Mouse (Mus musculus) B cell, adult 2 months (primary cell): ENCODE data around the gene Tbx15.

Experiments
- DNase-seq, 2 experiments: peaks; one replicate each; pipeline ENCODE4 v3.0.0; 2022

Tbx15 gene

DNA sequence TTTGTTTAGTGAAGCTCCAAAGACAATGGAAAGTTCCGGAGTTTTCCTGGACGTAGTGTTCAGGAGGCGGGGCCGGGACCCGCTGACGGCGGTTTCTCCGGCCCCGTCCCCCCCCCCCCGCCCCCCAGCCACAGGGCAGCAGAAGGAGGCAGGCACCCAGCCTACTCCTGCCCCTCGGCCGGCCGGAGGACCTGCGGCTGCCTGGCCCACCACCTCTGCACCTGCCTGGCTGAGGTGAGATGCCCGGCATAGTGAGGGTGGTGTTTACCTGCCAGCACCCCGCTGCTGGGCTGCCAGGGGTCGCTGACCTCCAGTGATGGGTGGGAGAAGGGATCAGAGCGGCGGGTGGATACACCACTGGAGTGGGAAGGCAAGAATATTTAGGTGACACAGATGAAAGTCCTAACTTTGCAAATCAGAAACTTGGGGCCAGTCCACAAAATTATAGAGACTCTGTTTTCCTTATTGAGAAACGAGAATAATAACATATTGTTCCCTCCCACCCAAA, at the start of gene Tbx15:
Tbx15 (plus strand) TSS at position 169 of the 508 bp plus-strand sequence.
- no peak for DNase-seq

DNA sequence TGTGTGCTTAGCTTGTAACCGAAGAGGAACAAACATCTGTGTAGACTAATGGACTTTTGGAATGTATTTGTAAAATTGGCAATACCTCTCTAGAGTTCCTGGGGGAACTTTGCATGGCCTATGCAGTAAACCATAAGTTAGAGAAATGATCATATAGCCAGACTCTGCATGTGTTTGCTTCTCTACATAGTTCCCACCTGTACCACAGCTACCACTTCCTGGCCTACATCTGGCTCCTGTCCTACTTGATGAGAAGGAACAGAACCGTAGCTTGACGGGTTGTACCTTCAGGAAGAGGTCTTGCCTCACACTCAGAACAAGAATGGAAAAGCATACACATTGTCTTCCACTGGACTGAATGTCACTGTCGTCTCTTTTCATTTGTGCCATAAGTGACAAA, 46.6 kb upstream of the Tbx15 start:
- no peak for DNase-seq

DNA sequence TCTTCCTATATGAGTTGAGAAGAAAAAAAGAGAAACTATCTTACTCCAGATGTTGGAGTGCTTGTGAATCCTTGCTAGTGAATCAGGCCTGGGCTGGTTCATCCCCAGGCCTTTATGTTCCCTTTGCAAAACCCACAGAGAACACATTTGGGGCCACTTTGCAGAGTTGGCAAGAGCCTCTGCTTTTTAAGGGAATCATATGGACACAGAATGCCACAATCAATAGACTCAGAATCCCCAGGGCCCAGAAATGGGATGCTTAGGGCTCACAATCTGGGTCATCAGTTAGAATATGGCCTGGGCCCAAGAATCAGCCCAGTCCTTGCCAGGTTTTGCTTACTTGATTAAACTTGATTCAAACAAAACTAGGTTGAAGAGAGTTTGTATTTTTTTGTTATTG, 36.9 kb upstream of the Tbx15 start:
- no peak for DNase-seq

DNA sequence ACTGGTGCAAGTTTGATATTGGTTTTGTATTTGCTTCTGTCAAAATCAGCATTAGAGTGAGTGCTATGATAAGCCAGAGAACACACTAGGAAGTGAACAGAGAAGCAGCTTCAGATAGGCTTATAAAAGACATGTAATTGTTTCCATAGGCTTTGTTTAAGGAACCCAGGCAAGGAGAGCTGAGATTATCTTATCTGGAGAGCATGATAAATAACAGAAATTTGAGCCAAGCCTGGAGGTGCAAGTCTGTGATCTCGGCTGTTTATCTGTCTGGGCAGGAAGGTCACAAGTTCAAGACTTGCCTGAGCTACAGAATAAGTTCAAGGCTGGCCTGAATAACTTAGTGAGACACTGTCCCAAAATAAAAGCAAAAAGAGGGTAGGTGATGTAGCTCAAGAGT, 31.8 kb upstream of the Tbx15 start:
- DNase-seq: no peak

DNA sequence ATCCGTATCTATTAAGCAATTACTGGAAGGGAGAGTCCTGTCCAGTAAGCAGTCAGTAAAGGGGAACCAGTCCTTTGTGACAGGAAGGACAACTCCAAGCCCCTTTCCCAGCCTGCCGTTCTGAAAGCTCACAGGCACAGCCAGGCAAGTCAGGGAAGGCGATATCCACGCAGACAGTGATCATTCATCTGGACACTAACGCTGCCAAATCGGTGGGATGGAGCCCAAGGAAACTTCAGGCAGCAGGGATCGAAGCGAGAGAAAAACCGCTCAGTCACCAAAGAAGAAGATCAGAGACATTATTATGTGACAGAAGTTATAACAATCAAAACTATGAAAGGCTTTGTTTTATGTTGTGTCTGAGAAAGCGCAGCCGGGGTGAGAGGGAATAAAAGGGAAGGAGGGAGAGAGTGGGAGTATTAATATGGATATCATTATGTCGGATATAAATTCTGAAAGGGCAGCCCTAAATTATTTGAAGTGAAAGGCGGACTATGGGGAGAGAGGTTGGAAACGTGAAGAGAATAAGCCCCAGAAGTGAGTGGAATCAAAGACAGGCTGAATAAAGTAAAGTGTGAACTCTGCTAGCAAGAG, 29.0 kb upstream of the Tbx15 start:
- DNase-seq: no peak

DNA sequence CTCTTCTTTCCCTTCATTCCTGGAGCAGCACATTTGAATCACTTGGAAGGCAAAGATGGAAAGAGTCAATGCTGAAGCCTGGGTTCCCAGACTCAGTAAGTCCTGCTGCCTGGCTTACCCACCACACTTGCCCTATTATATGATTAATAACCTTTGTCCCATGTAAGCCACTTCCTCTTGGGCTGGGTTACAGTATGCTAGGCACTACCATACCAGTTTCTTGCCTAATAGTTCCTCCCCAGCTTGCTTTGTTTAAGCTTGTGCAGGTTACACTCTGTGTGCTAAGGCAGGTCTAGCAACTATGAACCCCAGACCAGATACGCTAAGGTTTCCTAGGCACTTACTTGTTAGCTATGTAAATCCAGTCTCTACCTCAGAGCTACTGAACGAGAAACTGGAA, 12.4 kb upstream of the Tbx15 start:
- DNase-seq: no peak

DNA sequence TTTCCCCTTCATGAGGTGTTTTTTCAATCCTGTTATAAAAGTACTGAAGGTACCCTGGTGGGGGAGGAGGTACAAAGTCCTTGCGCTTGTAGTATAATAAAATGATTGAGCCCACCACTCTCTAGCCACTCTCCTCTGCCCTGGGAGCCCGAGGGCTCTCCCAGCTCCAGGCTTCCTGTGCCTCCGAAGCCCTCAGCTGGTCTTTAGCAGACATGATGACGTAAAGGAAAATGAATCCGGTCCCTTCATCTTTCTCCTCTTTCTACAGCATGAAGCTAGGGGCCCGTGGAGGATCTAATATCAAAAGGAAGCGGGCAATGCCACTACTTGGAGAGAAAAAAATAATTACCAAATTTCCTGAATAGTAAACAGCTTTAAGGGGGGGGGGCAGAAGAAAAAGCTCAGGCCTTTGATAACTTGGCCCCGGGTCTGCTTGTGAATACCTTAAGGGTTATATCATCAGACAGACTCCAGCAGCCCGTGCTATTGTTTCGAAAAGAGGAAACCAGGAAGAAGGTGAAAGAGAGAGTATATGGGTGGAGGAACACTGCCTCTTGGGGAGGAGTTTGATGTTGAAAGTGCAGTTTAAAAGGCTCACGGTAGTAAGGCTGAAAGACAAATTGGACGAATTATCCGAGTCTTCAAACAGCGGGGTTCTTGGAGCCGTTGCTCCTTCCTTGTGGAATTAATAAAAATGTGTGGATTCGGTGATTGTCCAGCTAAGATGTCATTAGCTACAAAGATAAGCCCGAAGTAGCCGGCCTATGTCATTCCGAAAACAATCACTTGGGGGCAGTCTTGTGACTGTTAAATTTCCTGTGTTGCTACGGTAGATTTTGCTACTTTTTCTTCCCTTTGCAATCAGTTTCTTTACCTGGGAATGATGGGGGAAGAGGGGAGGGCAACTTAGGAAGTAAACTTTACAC, 6.5 kb upstream of the Tbx15 start:
- DNase-seq: peak; percentile 61 to 64

DNA sequence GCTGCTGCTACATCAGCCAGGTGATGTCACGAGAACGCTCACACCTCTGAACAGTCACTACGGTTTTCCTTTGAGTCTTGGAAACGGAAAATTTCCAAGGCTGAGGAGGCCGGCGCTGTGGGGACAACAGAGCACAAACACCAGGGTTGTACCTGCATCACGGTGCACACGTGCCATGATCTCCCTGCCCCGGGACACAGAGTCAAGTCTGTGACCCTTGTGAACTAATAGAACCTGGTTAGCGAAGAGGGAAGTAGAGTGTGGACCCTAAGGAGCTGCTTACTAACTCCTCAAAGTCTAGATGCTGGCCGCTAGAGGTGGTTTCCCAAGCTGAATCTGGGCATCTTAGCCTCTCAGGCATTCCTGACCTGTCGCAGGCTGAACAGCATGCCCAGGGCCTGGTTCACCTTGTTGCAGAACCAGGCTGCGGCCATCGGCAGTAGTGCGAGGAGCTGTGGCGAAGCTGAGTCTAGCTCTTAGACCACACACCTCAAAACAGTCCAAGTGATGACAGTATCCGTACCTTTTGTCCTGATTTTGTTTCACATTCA, 5.8 kb upstream of the Tbx15 start:
- no peak for DNase-seq

DNA sequence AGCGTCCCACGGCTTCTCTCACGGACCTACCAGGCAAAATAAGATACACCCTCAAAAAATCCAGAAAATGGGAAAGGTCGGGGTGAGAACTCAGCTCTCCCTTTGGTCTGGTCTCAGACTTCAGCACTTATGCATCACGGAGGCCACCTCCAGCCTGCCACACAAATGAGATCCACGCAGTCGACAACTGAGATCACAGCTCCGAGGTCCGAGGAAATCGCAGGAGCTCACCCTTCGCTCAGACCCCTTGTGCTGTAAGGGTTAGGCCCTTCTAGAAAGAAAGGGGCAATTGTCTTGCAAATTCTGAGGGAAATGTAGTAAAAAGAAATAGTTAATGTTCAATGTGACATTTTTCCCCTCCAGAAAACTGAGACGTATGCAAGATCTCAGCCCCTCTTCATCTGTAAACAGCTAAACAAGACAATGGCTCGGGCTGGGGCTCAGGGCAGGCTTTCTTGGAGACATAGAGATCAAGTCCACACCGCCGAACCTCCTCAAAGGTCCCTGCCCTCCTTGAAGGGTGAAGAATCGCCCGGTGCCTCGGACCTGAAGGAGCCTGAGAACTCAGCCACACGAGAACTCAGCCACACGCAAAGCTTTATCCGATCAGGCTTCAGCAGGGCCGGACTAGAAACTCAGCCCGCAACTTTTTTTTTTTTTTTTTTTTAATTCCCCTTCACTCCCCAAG, 4.9 kb upstream of the Tbx15 start:
- no peak for DNase-seq

DNA sequence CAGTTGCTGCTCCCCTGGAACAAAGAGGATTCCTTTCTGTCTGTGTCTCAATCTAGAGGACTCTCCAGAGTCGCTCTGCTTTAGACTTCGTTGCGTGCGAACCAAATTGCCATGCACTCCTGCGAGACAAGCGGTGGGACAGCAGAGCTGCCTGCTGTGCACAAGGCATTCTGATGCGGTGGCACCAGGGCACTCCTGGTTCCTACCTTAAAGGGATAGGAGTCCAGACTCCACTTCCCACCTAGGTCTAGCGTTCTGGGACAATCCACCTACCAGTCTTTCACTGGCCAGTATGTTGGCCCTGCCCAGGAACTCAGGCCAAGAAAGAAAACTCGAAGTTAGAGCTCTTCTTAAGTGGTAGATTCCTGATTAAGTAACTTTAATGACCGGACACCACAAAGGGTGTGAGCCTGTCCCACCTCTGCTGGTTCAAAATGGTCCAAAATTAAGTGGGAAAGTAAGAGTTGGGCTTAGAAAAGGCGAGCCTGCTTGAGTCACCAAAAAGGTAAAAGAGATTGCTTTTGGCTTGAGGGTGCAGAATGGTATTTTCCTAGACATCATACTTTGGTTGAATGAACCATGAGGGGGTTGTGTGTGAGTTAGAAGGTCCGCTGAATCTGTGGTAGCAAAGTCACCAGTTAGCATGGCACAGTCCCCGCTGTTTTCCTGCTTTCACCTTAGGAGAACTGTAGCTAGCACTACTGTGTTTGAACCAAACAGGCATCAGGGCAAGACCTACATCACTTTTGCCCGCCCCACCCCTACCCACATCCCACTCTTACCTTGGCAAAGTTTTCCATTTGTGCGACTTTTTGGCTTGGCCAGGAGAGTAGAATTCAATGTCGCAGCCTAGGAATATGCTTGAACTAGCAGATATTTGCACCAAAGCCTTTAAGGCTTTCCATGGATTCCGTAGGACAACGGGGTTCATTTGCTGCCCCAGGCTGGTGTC, 4.1 kb upstream of the Tbx15 start:
- no peak for DNase-seq

DNA sequence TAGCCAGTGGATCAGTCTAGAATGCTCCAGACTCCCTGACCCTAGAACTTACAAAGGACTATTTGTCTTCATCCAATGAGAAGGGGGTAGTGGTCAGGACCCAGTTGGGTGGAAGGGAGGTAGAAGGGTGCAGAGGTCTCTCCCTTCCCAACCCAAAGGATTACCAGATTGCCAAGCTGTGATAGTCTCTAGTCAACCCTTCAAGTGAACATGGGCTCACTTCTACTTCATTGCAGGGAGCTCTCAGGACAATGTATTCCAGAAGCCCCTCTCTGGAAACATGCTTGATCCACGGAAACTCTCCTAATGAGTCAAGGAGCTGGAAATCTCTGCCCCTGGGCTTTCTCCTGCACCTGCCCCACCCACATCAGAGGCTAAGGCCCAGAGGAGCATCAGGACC, 1.5 kb upstream of the Tbx15 start:
- DNase-seq: no peak

DNA sequence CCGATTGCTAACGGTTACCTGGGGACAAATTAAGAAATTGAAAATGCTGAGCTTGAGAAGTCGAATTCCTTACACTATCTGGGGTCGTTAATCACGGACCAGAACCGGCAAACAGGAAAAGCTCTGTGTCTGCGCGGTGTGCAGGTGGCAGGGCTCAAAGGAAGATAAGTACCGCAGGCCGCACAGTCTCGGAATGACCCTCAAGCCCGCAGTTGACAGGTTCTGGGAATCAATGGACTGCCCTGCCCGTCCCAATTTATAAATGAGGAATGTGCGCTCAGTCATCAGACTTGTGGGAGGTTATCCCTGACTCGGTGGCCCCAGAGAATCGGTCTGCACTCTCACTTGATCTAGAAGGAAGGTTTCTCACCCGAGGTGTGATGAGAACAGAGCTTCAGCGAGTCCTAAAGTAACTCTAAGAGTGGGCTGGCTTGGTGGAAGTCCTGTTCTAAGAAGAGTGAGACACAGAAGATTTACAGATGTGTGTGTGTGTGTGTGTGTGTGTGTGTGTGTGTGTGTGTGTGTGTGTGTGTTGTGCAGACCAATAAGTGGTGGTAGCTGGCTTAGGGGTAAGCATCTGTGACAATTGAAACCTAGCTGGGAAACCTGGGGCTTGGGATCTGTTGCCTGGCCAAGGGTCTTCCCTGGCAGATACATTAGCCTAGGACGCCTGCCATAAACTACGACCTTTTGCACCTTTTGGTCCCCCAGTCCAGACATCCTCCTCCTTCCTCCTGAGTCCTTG, 708 bp upstream of the Tbx15 start:
- no peak for DNase-seq

DNA sequence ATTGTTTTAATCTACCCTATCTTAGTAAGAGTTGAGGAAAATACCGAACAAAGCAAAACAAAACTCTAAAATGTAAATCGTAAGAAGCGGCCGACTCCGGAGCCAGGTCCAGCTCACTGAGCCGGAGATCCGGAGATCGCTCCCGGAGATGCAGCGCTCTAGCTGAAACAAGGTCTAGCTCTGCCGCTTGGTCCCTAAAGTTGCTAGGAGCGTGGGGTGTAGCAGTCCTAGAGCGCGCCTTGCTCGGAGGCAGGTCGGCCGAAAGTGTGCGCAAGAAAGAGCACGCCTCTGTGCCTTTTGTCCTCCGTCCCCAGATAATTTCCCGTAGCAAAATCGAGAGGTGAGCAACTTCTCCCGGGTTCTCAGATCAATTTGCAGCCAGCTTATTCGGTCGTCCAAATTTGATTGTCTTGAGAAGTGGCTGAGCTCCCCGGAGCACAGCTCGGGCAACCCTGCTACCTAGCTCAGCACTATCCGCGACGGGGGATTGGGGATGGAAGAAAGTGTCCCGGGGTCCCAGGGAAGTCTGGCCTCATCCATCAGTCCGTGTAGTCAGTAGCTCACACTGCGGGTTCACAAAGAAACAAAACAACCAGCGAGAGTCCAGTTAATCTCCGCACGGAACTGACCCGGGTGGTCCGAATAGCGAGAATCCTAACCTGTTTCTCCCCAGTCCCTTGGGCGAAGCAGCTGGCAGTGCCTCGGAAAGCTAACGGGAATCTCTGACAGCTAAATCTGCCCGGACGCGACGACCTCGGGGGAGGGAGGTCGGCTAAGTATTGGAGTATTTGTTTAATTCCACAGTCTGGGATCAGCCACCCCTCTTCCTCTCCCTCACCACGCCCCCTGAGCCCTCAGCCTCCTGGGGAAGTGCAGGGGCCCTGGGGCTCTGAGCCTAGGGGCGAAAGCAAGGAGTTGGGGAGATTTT, 894 bp downstream of the Tbx15 start:
- no peak for DNase-seq

DNA sequence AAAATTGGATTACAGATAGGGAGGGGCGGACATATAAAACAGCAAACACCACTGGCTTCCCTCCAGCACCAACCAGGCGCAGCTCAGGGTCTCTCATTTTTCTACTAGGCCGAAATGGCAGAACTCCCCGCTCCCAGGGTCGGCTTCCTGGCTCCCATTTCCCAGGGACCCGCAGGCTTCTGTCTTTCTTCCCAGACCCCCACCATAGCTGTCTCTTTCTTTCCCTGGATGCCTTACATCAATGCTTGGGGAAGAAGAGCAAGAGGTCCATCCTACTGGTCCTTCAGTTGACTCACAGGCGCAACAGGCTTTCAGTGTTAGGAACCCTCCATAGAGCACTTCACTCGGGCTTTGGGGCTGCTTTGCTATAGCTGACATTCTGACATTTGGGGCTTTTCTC, 2.3 kb downstream of the Tbx15 start:
- no peak for DNase-seq

DNA sequence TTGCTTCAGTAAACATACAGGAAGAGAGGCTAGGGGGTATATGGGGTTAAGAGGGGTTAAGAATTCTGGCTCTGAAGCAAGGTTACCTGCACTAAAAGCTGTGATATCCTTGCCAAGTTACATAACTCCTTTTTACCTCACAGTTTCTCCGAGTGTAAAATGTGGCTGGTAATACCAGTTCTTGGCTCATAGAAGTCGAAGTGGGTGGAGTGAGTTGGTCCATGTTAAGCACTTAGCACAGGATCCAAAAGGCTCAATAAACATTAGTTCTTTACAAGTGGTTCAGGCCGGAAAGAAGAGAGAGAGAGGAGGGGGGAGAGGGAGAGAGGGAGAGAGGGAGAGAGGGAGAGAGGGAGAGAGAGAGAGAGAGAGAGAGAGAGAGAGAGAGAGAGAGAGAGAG, 5.2 kb downstream of the Tbx15 start:
- DNase-seq: no peak

DNA sequence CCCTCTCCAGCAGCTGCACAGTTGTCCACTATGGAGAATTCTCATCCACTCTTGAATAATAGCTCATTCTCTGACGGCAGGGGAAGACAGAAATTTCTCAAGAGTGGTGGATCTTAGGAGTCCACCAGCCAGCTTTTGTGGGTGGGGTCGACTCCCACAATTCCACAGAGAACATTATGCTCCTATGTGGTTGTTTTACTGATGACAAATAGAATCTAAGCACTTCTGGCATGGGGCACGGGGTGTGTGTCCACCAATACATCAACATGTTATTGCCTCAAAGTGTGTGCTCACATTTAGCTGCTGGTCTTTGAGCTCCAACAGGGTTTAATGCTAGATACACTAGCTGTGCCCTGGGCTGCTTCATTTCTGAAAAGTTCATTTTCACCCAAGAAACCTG, 6.4 kb downstream of the Tbx15 start:
- no peak for DNase-seq

DNA sequence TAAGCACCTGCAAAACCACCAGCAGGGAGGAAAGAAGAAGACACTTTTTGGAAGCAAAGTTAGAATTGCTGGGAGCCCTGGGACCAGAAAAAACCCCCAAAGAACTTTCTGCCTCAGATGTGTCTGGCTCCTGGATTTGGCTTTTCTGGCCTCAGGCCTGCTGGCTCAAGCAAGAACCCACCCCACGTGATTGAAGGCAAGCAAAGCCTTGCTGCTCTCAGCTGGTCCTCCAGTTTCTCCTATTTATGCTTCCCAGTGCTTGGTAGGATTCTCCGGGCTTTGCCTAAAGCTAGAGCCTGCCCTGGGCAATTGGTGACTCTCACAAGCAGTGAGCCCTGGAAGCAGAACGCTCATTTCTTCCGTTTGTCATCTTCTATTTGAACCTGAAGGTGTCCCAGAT, 7.4 kb downstream of the Tbx15 start:
- no peak for DNase-seq

DNA sequence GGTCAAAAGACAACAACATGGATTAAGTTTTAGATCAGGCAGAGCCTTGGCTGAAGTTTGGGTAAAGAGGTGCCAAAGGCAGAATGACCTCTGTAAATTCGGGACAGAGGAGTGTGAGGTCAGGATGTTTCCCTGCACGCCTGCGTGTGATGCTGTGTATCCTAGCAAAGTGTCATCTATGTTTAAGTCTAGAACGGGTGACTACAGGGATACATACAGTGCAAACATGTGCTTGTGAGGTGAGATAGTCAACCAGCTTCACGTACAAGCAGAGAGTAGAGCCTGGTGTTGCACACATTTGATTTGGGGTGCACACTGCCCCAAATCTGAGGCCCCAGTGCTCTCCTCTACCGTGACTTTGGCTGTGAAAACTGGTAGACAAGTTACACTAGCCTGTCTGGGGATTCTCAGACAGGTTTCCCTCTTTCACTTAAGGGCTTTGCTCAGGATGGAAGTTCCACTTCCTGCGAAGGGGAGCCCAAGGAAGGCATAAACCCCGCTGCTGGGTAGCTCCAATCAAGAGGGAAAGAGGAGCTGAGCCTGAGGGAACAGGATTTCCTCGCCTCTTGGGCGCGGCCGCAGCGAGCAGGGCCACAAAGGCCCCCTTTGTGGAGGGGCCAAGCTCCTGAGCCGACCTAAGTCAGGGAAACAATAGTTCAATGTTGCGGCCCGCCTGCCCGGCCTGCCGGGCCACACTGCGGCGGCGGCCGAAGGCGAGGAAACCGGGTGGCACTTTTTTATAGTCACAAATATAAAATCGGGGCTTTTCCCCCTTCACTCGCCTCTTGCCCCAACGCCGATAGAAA, 8.0 kb downstream of the Tbx15 start:
- DNase-seq: no peak

DNA sequence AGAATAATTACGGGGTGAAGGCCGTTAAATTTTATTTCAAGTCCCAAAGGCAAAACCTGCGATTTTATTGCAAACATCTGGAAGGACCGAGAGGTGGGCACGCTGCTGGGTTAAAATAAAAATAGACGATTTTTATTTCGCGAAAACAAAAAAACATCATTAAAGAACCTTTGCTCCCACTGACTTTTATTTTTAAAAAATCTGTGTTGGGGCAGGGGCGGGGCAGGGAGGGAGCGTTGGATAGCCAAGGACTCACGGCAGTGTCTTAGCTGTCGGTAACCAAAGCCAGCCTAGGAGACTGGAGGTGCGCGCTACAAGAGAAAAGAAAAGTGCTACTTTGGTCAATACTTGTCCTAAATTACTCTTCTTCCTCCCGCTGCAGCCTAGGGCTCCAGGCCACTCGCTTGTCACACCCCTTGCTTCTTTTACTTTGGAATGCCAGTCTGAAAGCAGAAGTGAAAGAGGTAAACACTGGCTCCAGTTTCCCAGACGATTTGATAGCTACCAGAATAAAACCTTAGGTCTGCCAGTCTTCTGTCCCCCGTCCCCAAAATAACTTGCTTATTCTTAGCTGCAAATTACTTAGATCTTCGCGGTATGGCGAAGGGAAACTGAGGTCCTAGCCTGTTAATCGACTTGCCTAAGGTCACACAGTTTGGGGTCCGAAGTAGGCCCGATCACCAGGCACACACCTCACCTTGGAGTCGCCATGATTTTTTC, 8.8 kb downstream of the Tbx15 start:
- no peak for DNase-seq
